Comparison of ENCODE assay signal across 8 mouse cellular contexts in genomic region chr3:108445366-108445705, GRCm38 (mm10). TPM values are rescaled to one million over a fixed set of nuclear protein-coding genes. Genes with fewer than 3 reads are reported as not detected.
DNase-seq lines count a peak whose midpoint lies in the region; ATAC-seq and TF ChIP-seq lines count a peak whose summit lies in the region.

No protein-coding gene starts in this region.

- H3K36me3 ChIP-seq in heart, embryonic 11.5 days (ENCODE audit: control insufficient read depth, insufficient read depth, low read length) = 0 out of 2 replicates have a peak, but pooled peaks cover 3% of the 10 kb centered on the region
- peaks cover 11 to 23% of the 10 kb centered on the region in 2 experiments for H3K36me3 ChIP-seq in CH12.LX (replicated peaks in 1 of 2; ENCODE audit: control insufficient read depth in 1 of 2, insufficient read depth in 1 of 2, low read length in 1 of 2)
- peaks cover 12% of the 10 kb centered on the region; the same call in 1 of the 2 replicates for H3K36me3 ChIP-seq in forebrain, embryonic 14.5 days (ENCODE audit: control insufficient read depth, insufficient read depth, low read length)
- peaks cover 22% of the 10 kb centered on the region for H3K36me3 ChIP-seq in liver, embryonic 15.5 days (replicated peaks)

- no peak for TF ChIP-seq EP300 in CH12.LX (IDR thresholded peaks at IDR 0.05; ENCODE audit: low read length)

- intact Hi-C loops in heart, postnatal 10 days (cut with DNase I) = loop anchor here (2.0 kb wide), 1 partner anchor 117 kb away; the partner anchor contains the start of gene Tmem167b
- intact Hi-C loops in gastrocnemius, postnatal 14 days (cut with DNase I; ENCODE audit: low total_unique reads) = no loop called here

- no peak for ATAC-seq in heart, embryonic 11.5 days (replicated peaks; ENCODE audit: insufficient number of reproducible peaks, low FRiP score, low TSS enrichment)
- ATAC-seq in forebrain, embryonic 14.5 days = no peak; the same call in 1 of the 2 replicates
- peak; percentile 9 for ATAC-seq in liver, embryonic 15.5 days (ENCODE audit: insufficient read depth)

- in situ Hi-C loops in CH12.LX (cut with MboI; ENCODE audit: low pct_ligation_motif_present, low pct_unique_long_range_greater_than_20kb, low sequenced_read_pairs) = no loop called here

- peaks cover 8% of the 10 kb centered on the region; the same call in 1 of the 2 replicates for H3K4me1 ChIP-seq in heart, embryonic 11.5 days (ENCODE audit: control insufficient read depth, insufficient read depth, low read length)
- peaks cover 13 to 43% of the 10 kb centered on the region in 2 experiments for H3K4me1 ChIP-seq in CH12.LX (ENCODE audit: control insufficient read depth in 1 of 2, insufficient read depth in 2 of 2)
- H3K4me1 ChIP-seq in forebrain, embryonic 14.5 days (ENCODE audit: control insufficient read depth, insufficient read depth, low read length) = peaks cover 22% of the 10 kb centered on the region; the same call in 1 of the 2 replicates
- peaks cover 33% of the 10 kb centered on the region for H3K4me1 ChIP-seq in liver, embryonic 15.5 days (replicated peaks)

- H3K4me2 ChIP-seq in heart, embryonic 11.5 days = peak overlapping the region; percentile 92
- peak overlapping the region; percentile 60 for H3K4me2 ChIP-seq in CH12.LX (ENCODE audit: insufficient read depth, low read depth, poor library complexity, severe bottlenecking)
- H3K4me2 ChIP-seq in forebrain, embryonic 14.5 days (ENCODE audit: low read length) = peak overlapping the region; percentile 86
- peak overlapping the region; percentile 73 for H3K4me2 ChIP-seq in liver, embryonic 15.5 days

- dilution Hi-C loops in CH12.LX (cut with MboI; ENCODE audit: extremely low pct_ligation_motif_present, extremely low pct_unique_long_range_greater_than_20kb, low sequenced_read_pairs) = no loop called here

- TF ChIP-seq RAD21 in CH12.LX (IDR thresholded peaks at IDR 0.05; ENCODE audit: low read depth, low read length) = no peak

- peaks cover 42% of the 10 kb centered on the region for H3K79me2 ChIP-seq in CH12.LX (replicated peaks; ENCODE audit: control insufficient read depth, extremely low read depth, insufficient read depth, poor library complexity, severe bottlenecking)

- DNase-seq in heart, postnatal 10 days = no peak
- no peak for DNase-seq in CH12.LX (ENCODE audit: extremely low read depth)
- no peak for DNase-seq in forebrain, embryonic 14.5 days (ENCODE audit: low spot score)
- DNase-seq in embryo, embryonic 9.5 days (ENCODE audit: extremely low spot score) = no peak
- no peak for DNase-seq in adrenal gland, adult 18-20 months (ENCODE audit: low spot score in 2 of 2)
- no peak for DNase-seq in gastrocnemius, postnatal 14 days

- WGBS in heart, embryonic 11.5 days (ENCODE audit: insufficient replicate concordance) = 16% methylated on average over 6 of the region's 6 CpGs
- 10% methylated on average over 6 of the region's 6 CpGs for WGBS in forebrain, embryonic 14.5 days
- 15% methylated on average over 6 of the region's 6 CpGs for WGBS in liver, embryonic 15.5 days (ENCODE audit: insufficient replicate concordance)

- H3K9ac ChIP-seq in heart, embryonic 11.5 days (ENCODE audit: low read depth, low read length) = peak overlapping the region; percentile 92
- H3K9ac ChIP-seq in CH12.LX (ENCODE audit: insufficient read depth, low read depth) = peak overlapping the region; percentile 43
- peak overlapping the region; percentile 94 for H3K9ac ChIP-seq in forebrain, embryonic 14.5 days (ENCODE audit: low read length)
- peak overlapping the region; percentile 76 for H3K9ac ChIP-seq in liver, embryonic 15.5 days

- no peak for TF ChIP-seq POLR2A in CH12.LX (IDR thresholded peaks at IDR 0.05; ENCODE audit: low read depth, low read length)

- H3K27ac ChIP-seq in heart, embryonic 11.5 days (ENCODE audit: low read depth, low read length) = peak overlapping the region; percentile 80; the same call in 1 of the 2 replicates
- no peak overlapping the region; the same call in 1 of the 2 replicates for H3K27ac ChIP-seq in CH12.LX (ENCODE audit: insufficient read depth, low read depth)
- peak overlapping the region; percentile 91 for H3K27ac ChIP-seq in forebrain, embryonic 14.5 days (ENCODE audit: low read depth, low read length)
- H3K27ac ChIP-seq in liver, embryonic 15.5 days (replicated peaks) = peak overlapping the region; percentile 64

- peak overlapping the region; percentile 92 for H3K4me3 ChIP-seq in heart, embryonic 11.5 days (ENCODE audit: low read depth, low read length)
- H3K4me3 ChIP-seq in CH12.LX (replicated peaks in 1 of 3; ENCODE audit: low read depth in 2 of 3, low read length in 2 of 3, poor library complexity in 1 of 3) = peak overlapping the region; percentile 83 to 94 (median 86)
- peak overlapping the region; percentile 71 for H3K4me3 ChIP-seq in forebrain, embryonic 14.5 days (ENCODE audit: low read depth, low read length)
- H3K4me3 ChIP-seq in liver, embryonic 15.5 days (replicated peaks) = peak overlapping the region; percentile 78

- H3K9me3 ChIP-seq in heart, embryonic 11.5 days (replicated peaks; ENCODE audit: control insufficient read depth, low read length) = no peaks in the 10 kb centered on the region
- H3K9me3 ChIP-seq in CH12.LX (replicated peaks; ENCODE audit: low read length) = no peaks in the 10 kb centered on the region
- no peaks in the 10 kb centered on the region for H3K9me3 ChIP-seq in forebrain, embryonic 14.5 days (replicated peaks; ENCODE audit: control insufficient read depth, low read length)
- H3K9me3 ChIP-seq in liver, embryonic 15.5 days (replicated peaks) = no peaks in the 10 kb centered on the region

- TF ChIP-seq CTCF in CH12.LX (conservative IDR thresholded peaks at IDR 0.05 in 1 of 2, IDR thresholded peaks at IDR 0.05 in 1 of 2; ENCODE audit: low read depth in 2 of 2, low read length in 2 of 2) = no peak

- H3K27me3 ChIP-seq in heart, embryonic 11.5 days (ENCODE audit: control insufficient read depth, insufficient read depth, low read length) = no peaks in the 10 kb centered on the region
- peaks cover 4% of the 10 kb centered on the region for H3K27me3 ChIP-seq in CH12.LX (replicated peaks)
- no peaks in the 10 kb centered on the region for H3K27me3 ChIP-seq in forebrain, embryonic 14.5 days (replicated peaks; ENCODE audit: control insufficient read depth, insufficient read depth, low read length)
- H3K27me3 ChIP-seq in liver, embryonic 15.5 days = peaks cover 4% of the 10 kb centered on the region; the same call in 1 of the 2 replicates

TF ChIP-seq in CH12.LX, 34 proteins besides CTCF, POLR2A, EP300 and RAD21:
- TF ChIP-seq IRF4 (IDR thresholded peaks at IDR 0.05; ENCODE audit: low read depth, low read length) = no peak
- no peak for TF ChIP-seq ZKSCAN1 (IDR thresholded peaks at IDR 0.05; ENCODE audit: borderline replicate concordance, low read depth, low read length)
- no peak for TF ChIP-seq KAT2A (IDR thresholded peaks at IDR 0.05; ENCODE audit: insufficient replicate concordance, low read length)
- TF ChIP-seq ZC3H11A (IDR thresholded peaks at IDR 0.05; ENCODE audit: low read depth, low read length) = no peak
- no peak for TF ChIP-seq SMC3 (IDR thresholded peaks at IDR 0.05; ENCODE audit: low read depth, low read length)
- no peak for TF ChIP-seq MEF2A (IDR thresholded peaks at IDR 0.05; ENCODE audit: borderline replicate concordance, low read depth, low read length)
- no peak for TF ChIP-seq HCFC1 (IDR thresholded peaks at IDR 0.05; ENCODE audit: low read depth, low read length)
- no peak for TF ChIP-seq SIN3A (IDR thresholded peaks at IDR 0.05; ENCODE audit: low read length)
- no peak for TF ChIP-seq NRF1 (IDR thresholded peaks at IDR 0.05; ENCODE audit: low read depth, low read length)
- no peak for TF ChIP-seq ZMIZ1 (IDR thresholded peaks at IDR 0.05; ENCODE audit: low read depth, low read length)
- no peak for TF ChIP-seq TBP (conservative IDR thresholded peaks at IDR 0.05; ENCODE audit: low read depth, low read length)
- no peak for TF ChIP-seq USF2 (conservative IDR thresholded peaks at IDR 0.05; ENCODE audit: low read depth, low read length)
- no peak for TF ChIP-seq MAX (IDR thresholded peaks at IDR 0.05; ENCODE audit: low read length)
- no peak for TF ChIP-seq PAX5 (IDR thresholded peaks at IDR 0.05; ENCODE audit: low read length)
- TF ChIP-seq GABPA (IDR thresholded peaks at IDR 0.05; ENCODE audit: insufficient replicate concordance, low read depth, low read length) = no peak
TF ChIP-seq in CH12.LX: peak in this region for 0.

RNA-seq across cellular contexts. Expression of gene Sars, which starts 0.3 kb away (rescaled TPM):
- polyA plus RNA-seq in heart, embryonic 11.5 days (2014; fragmentation: Nextera tagmentation; extraction: Ambion mirVana) = 103 and 114 TPM in 2 replicates
- total RNA-seq in heart, postnatal 10 days (2021) = 10 to 100 TPM; 97.1 to 97.8 TPM
- total RNA-seq in CH12.LX (2012; rRNA removed) (255 and 373 TPM in 2 replicates), CH12.LX (2014; rRNA removed) (377 and 422 TPM in 2 replicates)
- polyA plus RNA-seq in CH12.LX (2012; ENCODE audit: insufficient read length, low read depth) = 394 and 470 TPM in 2 replicates
- 227 and 241 TPM in 2 replicates for polyA plus RNA-seq in forebrain, embryonic 14.5 days (2014; fragmentation: Nextera tagmentation; extraction: Ambion mirVana)
- 72.2 and 79.6 TPM in 2 replicates for polyA plus RNA-seq in liver, embryonic 15.5 days (2015; fragmentation: Nextera tagmentation; extraction: Ambion mirVana)
- 100 to 1,000 TPM; 168 to 202 TPM for total RNA-seq in adrenal gland, adult 18-20 months (2021)
- total RNA-seq in gastrocnemius, postnatal 14 days (2021) = 100 to 1,000 TPM; 115 to 120 TPM

RNA-seq across cellular contexts. Expression of gene Celsr2, which starts 30.0 kb away (rescaled TPM):
- polyA plus RNA-seq in heart, embryonic 11.5 days (2014; fragmentation: Nextera tagmentation; extraction: Ambion mirVana) = 3.1 and 3.7 TPM in 2 replicates
- total RNA-seq in heart, postnatal 10 days (2021) = 1 to 10 TPM; 7.4 to 7.6 TPM
- total RNA-seq in CH12.LX (2012; rRNA removed) (not detected in 2 replicates), CH12.LX (2014; rRNA removed) (not detected in 2 replicates)
- not detected in 2 replicates for polyA plus RNA-seq in CH12.LX (2012; ENCODE audit: insufficient read length, low read depth)
- 38.4 and 39.9 TPM in 2 replicates for polyA plus RNA-seq in forebrain, embryonic 14.5 days (2014; fragmentation: Nextera tagmentation; extraction: Ambion mirVana)
- 0.24 and 0.36 TPM in 2 replicates for polyA plus RNA-seq in liver, embryonic 15.5 days (2015; fragmentation: Nextera tagmentation; extraction: Ambion mirVana)
- 1 to 10 TPM; 4.4 to 7.0 TPM for total RNA-seq in adrenal gland, adult 18-20 months (2021)
- total RNA-seq in gastrocnemius, postnatal 14 days (2021) = 1 to 10 TPM; 3.1 TPM

Comparison
In these comparisons a context has a peak if more than half of its experiments do, and no peak if none do; other contexts are left out.
1. H3K9ac ChIP-seq: peak in every context shown above with its lines; median percentile 94 in forebrain, embryonic 14.5 days; 92 in heart, embryonic 11.5 days; 76 in liver, embryonic 15.5 days; 43 in CH12.LX.
2. RNA of gene Celsr2, which starts 30.0 kb away (total RNA-seq): 7.4 to 7.6 TPM in heart, postnatal 10 days, 4.4 to 7.0 TPM in adrenal gland, adult 18-20 months and 3.1 TPM in gastrocnemius, postnatal 14 days; not detected in CH12.LX; every median in the first group is over 4 times any median in the second.
3. Peak in every context shown above with its lines, with median percentiles within 50 percentile points of each other: H3K4me2 ChIP-seq and H3K4me3 ChIP-seq.